Mouse (Mus musculus) stomach, postnatal 0 days (tissue): ENCODE measurements around the gene Ercc2.

Source experiments
- CTCF ChIP-seq: IDR thresholded peaks from 2 replicates; pipeline ENCODE4 v1.5.1; 2016; ENCODE audit warnings: antibody characterized with exemption, low read depth, mild to moderate bottlenecking, moderate library complexity
- EP300 ChIP-seq: optimal IDR thresholded peaks from 2 replicates; pipeline ENCODE3; 2016; ENCODE audit warnings: antibody characterized with exemption

DNA sequence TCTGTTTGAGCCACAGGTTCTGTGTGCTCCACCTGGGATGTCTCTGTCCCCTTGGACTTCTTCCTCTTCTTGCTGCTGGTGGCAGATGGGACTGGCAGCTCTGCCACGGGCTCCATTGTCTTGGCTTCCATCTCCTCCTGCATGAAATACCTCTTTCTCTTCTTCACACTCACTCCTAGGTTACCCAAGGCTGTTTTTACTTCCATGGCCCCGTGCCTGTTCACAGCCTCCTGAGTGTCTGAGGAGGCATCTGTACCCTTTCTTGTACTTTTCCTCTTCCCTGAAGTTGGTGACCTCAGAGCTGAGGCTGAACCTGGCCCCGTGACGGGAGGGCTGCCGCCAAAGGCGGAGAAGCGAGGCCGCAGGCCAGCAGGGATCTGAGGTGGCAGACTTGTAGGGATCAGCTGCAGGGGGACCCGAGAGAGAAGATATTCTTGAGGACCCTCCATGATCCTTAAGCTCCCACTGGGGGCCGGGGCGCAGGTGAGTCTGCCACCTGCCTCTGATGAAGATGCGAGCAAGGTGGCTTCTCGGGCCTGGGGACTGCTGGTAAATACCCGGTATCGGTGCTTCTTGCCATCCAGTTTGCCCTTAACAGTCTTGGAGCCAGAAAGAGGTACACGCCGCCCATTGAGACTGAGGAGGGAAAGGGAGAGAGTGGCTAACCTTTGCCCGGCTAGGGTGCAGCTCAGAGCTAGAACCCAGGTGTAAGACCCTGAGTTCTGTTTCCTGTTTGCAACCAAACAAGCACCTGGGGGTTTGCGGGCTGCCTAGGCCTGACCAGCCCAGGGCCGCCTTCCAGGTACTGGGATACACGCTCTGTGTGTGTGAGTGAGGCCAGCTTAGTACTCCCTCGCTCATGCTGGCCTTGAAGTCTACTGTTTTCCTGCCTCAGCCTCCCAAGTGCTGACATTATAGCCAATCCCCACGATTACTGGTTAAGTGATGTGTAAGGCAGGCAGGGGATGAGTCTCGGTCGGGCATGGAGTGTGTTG lies 24.1 kb upstream of the Ercc2 start:
- TF ChIP-seq EP300 (no peak), CTCF (no peak)
